26 mouse cellular contexts compared by ENCODE assay signal in the genomic region with DNA sequence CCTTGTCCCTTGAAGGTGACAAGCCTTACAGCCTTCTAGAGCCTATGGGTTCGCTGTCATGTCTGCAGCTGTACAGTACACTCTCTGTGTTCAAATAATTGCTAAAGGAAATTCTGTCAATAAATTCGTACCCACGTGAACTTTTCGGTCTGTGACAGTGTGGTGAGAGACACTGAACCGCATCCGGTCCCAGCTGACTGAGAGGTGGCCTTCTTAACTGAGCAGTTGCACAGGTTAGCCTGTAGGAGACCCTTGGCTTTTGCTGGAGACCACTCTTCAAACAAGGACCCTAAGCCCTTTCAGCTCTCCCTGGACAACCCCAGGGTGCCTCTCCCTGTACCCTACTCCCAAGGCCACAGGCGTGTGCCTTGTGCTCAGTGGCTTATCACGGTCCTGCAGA. TPM values are rescaled to one million over a fixed set of nuclear protein-coding genes. Genes with fewer than 3 reads are reported as not detected.
DNase-seq lines count a peak whose midpoint lies in the region; ATAC-seq and TF ChIP-seq lines count a peak whose summit lies in the region.
"Had no signal": no experiment of that assay in that cellular context is flagged by ENCODE, and none has a peak within 500 bp of the region (broad histone marks: within the 10 kb centered on the region; RNA-seq: fewer than 3 reads in every experiment).

No protein-coding gene starts in this region.

- WGBS in liver, postnatal 0 days (ENCODE audit: insufficient replicate concordance): 76% methylated on average over 8 of the region's 8 CpGs

- H3K4me3 ChIP-seq in layer of hippocampus, adult 2 months: no peak overlapping the region
- H3K4me3 ChIP-seq in liver, postnatal 0 days (ENCODE audit: low read depth, low read length): no peak overlapping the region
- H3K4me3 ChIP-seq: embryonic facial prominence, embryonic 12.5 days; embryonic facial prominence, embryonic 15.5 days; heart, adult 2 months; heart, embryonic 10.5 days; heart, embryonic 13.5 days; hindbrain, embryonic 13.5 days had no signal

- TF ChIP-seq CTCF in layer of hippocampus, adult 2 months (conservative IDR thresholded peaks at IDR 0.05): no peak
- TF ChIP-seq CTCF in liver, postnatal 0 days (IDR thresholded peaks at IDR 0.05; ENCODE audit: low read depth): no peak

- H3K27ac ChIP-seq in layer of hippocampus, adult 2 months: peak overlapping the region; percentile 68
- no peak overlapping the region for H3K27ac ChIP-seq in liver, postnatal 0 days (ENCODE audit: low read depth)
- H3K27ac ChIP-seq: embryonic facial prominence, embryonic 12.5 days; embryonic facial prominence, embryonic 15.5 days; heart, adult 2 months; heart, embryonic 10.5 days; heart, embryonic 13.5 days; hindbrain, embryonic 13.5 days had no signal

- no peak overlapping the region for H3K4me2 ChIP-seq in liver, postnatal 0 days (ENCODE audit: low read depth, low read length)
- H3K4me2 ChIP-seq: embryonic facial prominence, embryonic 12.5 days; embryonic facial prominence, embryonic 15.5 days; heart, embryonic 13.5 days; hindbrain, embryonic 13.5 days had no signal

- TF ChIP-seq EP300 in liver, postnatal 0 days (IDR thresholded peaks at IDR 0.05; ENCODE audit: low read depth): no peak

- no peak overlapping the region for H3K9ac ChIP-seq in liver, postnatal 0 days (replicated peaks)
- H3K9ac ChIP-seq: embryonic facial prominence, embryonic 12.5 days; embryonic facial prominence, embryonic 15.5 days; heart, embryonic 13.5 days; hindbrain, embryonic 13.5 days had no signal

- no peaks in the 10 kb centered on the region for H3K4me1 ChIP-seq in liver, postnatal 0 days (ENCODE audit: insufficient read depth)
- H3K4me1 ChIP-seq: embryonic facial prominence, embryonic 12.5 days; embryonic facial prominence, embryonic 15.5 days; heart, embryonic 10.5 days; heart, embryonic 13.5 days; hindbrain, embryonic 13.5 days had no signal

- ATAC-seq in activated CD4-positive, CD25-positive, alpha-beta regulatory T cell, adult 4 months: peak; percentile 62
- peak; percentile 51; the same call in 1 of the 2 replicates for ATAC-seq in liver, postnatal 0 days
- ATAC-seq: forebrain, embryonic 14.5 days; hindbrain, embryonic 16.5 days had no signal

- H3K27me3 ChIP-seq in liver, postnatal 0 days (ENCODE audit: insufficient read depth, low read length): no peaks in the 10 kb centered on the region
- H3K27me3 ChIP-seq: embryonic facial prominence, embryonic 12.5 days; embryonic facial prominence, embryonic 15.5 days; heart, embryonic 13.5 days; hindbrain, embryonic 13.5 days had no signal

- H3K9me3 ChIP-seq in liver, postnatal 0 days (ENCODE audit: low read length): 0 out of 2 replicates have a peak, but pooled peaks cover 4% of the 10 kb centered on the region
- H3K9me3 ChIP-seq: embryonic facial prominence, embryonic 12.5 days; embryonic facial prominence, embryonic 15.5 days; heart, embryonic 10.5 days; hindbrain, embryonic 13.5 days had no signal

- intact Hi-C loops in heart, postnatal 25 days (cut with DNase I): no loop called here

- no peak for DNase-seq in layer of hippocampus, adult 2 months (ENCODE audit: low spot score in 2 of 2)
- DNase-seq in layer of hippocampus, adult 9-10 months (ENCODE audit: low spot score): no peak
- DNase-seq in CD4-positive, CD25-positive, alpha-beta regulatory T cell, adult 2 months (ENCODE audit: low read depth, low spot score): peak; percentile 18
- no peak for DNase-seq in liver, postnatal 0 days
- no peak for DNase-seq in urinary bladder, postnatal 14 days (ENCODE audit: low spot score)
- DNase-seq in heart, postnatal 25 days (ENCODE audit: low spot score): no peak
- DNase-seq: adrenal gland, postnatal 10 days; cerebellum, adult 11 months; cerebellum, adult 2 months; cerebellum, adult 9-11 months; cerebellum, postnatal 25 days; gastrocnemius, postnatal 10 days; gastrocnemius, postnatal 36 days; heart, adult 2 months; heart, postnatal 14 days had no signal

- H3K36me3 ChIP-seq in liver, postnatal 0 days (replicated peaks; ENCODE audit: insufficient read depth, low read length): peaks cover 42% of the 10 kb centered on the region

RNA-seq across cellular contexts. Expression of a gene that starts 9.3 kb away (rescaled TPM):
- total RNA-seq in layer of hippocampus, adult 2 months (2021): 10 to 100 TPM; 14.1 to 17.1 TPM
- polyA plus RNA-seq in activated CD4-positive, CD25-positive, alpha-beta regulatory T cell, adult 4 months (2017; shearing (Covaris generic)): 1 to 10 TPM; 1.1 to 4.4 TPM
- polyA plus RNA-seq in liver, postnatal 0 days (2015; fragmentation: Nextera tagmentation; extraction: Ambion mirVana): 0.70 and 0.99 TPM in 2 replicates
- total RNA-seq in heart, postnatal 25 days (2021): 10 to 100 TPM; 18.5 to 23.7 TPM
- total RNA-seq: common myeloid progenitor, adult 5-6 weeks; granulocyte monocyte progenitor cell, adult 5-6 weeks; hematopoietic stem cell, adult 5-6 weeks had no signal

RNA-seq across cellular contexts. Expression of a gene that starts 58.3 kb away (rescaled TPM):
- total RNA-seq in layer of hippocampus, adult 2 months (2021): 10 to 100 TPM; 82.8 to 87.7 TPM
- polyA plus RNA-seq in activated CD4-positive, CD25-positive, alpha-beta regulatory T cell, adult 4 months (2017; shearing (Covaris generic)): 10 to 100 TPM; 21.8 to 34.3 TPM
- 9.0 TPM in 2 replicates for polyA plus RNA-seq in liver, postnatal 0 days (2015; fragmentation: Nextera tagmentation; extraction: Ambion mirVana)
- 10 to 100 TPM in 1 of 2 experiments, 1 to 10 TPM in 1; 8.4 to 10.2 TPM for total RNA-seq in heart, postnatal 25 days (2021)

Comparison
In these comparisons a context has a peak if more than half of its experiments do, and no peak if none do; other contexts are left out.
1. RNA of a gene that starts 58.3 kb away (total RNA-seq): 82.8 to 87.7 TPM in layer of hippocampus, adult 2 months; 8.4 to 10.2 TPM in heart, postnatal 25 days; every median in the first group is over 4 times any median in the second.